Mouse (Mus musculus): Measurements from ENCODE around the gene Atxn10.
A peak's percentile ranks its signal among the peaks of the same experiment; 100 is the strongest.

Atxn10 gene

DNA sequence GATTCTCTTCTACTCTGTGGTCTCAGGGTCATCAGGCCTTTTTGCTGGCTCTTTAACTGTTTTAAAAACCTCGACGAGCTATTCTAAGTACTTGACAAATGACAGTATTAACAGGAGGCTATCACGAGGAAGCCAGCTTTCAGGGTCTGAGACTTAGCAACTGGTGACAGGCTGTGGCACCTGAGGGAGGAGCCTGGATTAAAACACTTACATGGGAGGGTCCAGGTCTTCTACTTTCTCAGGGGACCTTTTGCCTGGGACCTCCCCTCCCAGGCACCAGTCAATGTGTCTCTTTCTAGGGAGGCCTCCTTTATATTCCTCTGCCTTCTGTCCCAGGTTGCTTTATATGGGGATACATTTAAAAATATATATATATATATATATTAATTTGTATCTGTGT, 1.8 kb upstream of the Atxn10 start:
- DNase-seq (ENCODE audit: low spot score) = no peak

DNA sequence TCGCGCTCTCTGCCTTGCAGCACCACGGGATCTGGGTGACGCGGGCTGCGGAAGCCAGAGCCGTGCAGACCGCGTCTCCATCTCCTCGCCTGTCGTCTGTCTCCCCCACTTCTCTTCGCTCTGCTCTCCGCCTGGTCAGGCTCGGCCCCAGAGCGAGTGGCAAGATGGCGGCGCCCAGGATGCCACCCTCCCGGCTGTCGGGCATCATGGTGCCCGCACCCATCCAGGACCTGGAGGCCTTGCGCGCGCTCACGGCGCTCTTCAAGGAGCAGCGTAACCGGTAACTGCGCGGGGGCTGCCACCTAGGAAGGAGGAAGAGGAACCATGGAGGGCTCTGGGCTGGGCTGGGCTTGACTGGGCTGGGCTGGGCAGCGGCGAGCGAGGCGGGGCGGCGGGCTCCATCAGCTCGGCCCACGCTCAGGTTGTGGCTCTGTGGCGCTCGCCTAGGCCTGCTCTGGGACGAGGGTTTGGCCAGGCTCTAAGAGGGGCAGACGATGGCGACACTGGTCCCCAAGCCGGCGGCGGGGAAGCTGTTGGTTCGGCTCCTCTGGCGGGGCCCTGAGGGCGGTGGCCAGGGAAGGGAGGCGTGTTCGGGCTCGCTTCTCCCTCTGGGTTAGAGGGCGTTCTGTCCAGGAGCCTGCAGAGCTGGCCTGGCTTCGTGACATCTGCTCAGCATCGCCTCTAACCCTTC, 401 bp downstream of the Atxn10 start:
- DNase-seq (ENCODE audit: low spot score) = peak; percentile 66

DNA sequence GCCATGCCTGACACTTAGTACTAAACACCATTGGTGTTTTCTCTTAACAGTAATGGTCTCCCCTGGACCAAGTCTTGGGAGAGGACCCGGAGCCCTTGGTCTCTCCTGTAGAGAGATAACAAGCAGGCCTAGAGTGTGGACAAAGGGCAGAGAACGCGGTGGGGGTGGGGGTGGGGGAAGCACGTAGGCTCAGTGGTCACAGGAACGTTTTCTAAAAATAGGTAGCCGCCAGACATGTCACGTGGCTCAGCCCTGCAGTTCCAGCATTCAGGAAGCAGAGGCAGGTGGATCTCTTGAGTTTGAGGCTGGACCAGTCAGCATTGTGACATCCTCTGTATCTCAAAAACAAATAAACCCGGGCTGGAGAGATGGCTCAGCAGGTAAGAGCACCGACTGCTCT, 1.2 kb downstream of the Atxn10 start:
- no peak for DNase-seq (ENCODE audit: low spot score)

DNA sequence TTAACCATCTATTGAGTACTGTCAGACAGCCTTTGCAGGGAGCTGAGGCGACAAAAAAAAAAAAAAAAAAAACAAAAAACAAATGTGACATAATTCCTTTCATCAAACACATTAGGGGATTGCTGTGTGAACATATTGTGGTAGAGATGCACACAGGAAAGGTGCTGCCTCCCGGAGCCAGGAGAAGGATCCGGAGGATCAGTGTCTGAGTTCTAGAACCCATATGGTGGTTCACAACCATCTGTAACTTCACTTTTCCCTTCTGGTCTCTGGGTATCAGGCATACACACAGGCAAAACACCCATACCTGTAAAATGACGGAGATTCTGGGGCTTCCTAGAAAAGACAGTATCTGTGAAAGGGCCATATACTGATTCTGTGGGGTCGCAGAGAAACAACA, 1.9 kb downstream of the Atxn10 start:
- DNase-seq (ENCODE audit: low spot score) = no peak

DNA sequence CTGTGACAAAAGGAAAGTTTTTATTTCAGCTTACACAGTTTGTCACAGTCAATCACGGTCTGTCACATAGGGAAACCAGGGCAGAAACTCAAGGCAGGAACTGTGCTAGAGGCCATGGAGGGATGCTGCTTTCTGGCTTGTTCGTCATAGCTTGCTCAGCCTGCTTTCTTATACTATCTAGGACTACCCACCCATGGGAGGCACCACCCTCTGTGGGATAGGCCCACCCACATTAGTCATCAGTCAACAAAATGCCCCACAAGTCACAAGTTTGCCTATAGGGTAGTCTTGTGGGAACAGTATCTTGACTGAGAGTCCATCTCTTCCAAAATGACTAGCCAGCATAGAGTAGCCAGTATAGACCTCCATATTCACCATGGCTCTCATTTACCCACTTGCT, 6.2 kb downstream of the Atxn10 start:
- no peak for DNase-seq (ENCODE audit: low spot score)

DNA sequence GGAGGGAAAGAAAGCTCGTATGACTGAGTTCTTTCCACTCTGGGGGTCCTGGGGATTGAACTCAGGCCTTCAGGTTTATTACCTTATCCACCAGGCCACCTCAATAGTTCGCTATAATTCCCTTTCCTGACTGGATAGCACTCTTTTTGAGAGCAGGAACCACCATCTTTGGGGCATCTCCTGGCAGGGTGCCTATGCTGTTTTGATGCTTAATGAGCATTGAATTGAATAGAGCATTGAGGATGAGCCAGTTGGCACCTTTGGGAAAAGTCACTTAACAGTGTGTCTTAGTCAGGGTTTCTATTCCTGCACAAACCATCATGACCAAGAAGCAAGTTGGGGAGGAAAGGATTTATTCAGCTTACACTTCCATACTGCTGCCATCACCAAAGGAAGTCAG, 8.6 kb downstream of the Atxn10 start:
- DNase-seq (ENCODE audit: low spot score) = no peak

DNA sequence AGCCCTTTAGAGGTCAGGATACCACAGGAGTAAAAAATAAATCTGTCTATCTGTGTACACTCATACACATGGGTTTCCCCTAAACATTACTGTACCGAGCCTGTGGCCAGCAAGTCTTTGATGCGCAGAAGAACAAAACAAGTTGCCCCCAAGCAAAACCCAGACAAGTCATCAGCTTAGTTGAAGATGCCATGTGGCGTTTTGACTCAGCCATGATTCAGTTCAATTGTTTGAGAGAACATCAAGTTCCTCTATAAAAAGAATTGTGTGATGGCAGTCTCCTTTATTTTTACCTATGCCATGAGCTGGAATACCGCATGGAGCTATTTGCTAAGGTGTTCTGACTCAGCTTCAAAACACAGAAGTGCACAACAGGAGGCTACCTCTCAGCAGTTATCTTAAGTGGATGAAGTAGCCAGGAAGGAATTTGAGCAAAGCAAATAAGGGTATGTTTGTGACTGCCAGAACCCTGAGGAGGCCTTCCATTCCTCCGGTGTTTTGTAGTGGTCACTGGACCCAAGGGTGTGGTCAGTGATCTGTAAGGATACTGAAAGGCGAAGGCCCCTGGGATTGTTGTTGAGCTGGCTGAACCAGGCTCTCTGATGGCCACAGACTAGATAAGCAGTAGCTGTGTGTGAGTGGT, 11.1 kb downstream of the Atxn10 start:
- no peak for DNase-seq (ENCODE audit: low spot score)

DNA sequence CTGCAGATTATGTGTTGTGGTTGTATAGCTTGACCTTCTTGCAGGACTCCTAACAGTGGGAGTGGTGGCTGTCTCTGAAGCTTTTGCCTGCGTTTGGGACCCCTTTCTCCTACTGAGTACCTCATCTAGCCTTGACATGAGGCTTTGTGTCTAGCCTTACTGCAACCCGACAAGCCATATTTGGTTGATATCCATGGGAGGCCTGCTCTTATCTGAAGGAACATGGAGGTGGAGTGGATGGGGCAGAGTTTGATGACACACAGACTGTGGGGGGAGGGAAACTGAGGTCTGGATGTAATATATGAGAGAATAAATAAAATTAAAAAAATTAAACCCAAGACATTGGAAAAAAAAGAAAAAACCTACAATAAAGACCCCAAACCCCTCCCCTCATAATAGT, 14.1 kb downstream of the Atxn10 start:
- DNase-seq (ENCODE audit: low spot score) = no peak

DNA sequence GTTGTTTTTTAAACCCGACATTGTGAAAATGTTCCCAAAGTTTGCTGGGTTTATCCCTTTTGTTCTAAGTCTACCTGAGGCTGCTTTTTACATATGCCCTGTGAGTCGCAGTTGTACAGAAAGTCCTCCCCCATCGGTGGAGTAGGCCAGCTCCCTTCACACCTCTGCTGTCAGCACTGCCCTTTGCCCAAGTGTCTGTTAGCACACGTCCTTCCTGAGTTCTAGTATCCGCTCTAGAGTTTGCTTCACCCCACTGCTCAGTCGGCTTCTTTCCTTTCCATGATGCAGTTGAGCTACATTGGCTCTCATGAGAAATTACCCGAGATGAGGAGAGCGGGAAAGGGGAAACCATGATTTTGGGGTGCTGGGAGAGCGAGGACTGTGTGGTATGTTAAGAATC, 18.0 kb downstream of the Atxn10 start:
- no peak for DNase-seq (ENCODE audit: low spot score)

DNA sequence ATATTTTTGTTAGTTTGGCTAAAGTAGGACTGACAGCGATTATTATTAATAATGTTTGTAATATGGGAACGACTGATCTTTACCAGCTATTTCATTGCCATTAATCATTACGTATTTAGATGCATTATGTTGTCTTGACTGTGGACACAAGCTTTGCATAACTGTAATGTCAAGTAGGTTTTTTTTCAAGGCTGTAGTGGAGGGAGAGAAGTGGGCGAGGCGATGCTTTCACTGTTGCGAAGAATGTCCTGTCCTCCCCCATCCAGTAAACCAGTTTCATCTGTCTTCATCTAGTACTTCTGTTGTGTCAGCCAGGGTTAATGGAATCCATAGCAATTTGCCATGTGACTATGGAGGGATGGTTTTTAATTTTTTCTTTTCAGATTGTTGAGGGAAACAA, 20.1 kb downstream of the Atxn10 start:
- DNase-seq (ENCODE audit: low spot score) = no peak

DNA sequence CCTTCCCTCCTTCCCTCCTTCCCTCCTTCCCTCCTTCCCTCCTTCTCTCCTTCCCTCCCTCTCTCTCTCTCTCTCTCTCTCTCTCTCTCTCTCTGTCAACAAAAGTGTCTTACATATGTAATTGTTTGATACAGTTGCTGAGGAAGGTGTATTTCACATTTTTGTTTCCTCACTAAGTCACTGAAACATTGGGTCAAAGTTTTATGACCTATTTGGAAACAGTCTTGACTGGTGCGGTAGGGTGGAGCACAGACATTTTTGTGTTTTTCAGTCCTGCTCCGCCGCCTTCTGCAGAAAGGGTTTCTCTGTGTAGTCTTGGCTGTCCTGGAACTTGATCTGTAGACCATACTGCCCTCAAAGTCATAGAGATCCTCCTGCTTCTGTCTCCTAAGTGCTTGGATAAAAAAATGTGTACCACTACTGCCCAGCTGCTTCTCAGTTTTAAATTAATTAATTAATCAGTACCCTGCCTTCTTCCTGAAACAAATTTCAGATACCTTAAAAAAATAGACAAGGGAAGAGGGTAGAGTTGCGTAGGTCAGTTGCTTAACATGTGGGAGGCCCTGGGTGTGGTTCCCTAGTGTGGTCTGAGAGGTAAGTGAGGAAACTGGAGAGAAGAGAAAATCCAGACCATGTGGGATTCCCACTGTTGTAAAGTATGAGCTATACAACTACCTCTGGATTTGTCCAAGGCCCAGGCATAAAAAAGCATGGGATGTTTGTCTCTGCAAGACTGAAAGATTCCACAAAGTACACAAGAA, 21.6 kb downstream of the Atxn10 start:
- no peak for DNase-seq (ENCODE audit: low spot score)

DNA sequence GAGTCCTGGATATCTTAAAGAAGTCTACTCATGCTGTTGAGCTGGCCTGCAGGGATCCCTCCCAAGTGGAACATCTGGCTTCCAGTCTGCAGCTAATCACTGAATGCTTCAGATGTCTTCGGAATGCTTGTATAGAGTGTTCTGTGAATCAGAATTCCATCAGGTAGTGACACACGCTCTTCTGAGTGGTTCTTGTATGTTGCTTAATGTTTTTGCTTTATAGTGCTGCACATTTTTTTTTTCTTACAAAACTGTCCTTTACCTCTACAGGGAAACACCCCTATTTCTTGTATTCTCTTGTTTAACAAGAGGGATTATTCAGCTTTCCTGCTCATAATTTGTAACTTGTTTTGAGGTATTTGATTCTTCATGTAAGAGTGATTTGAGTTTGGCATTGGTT, 23.4 kb downstream of the Atxn10 start:
- DNase-seq (ENCODE audit: low spot score) = no peak

DNA sequence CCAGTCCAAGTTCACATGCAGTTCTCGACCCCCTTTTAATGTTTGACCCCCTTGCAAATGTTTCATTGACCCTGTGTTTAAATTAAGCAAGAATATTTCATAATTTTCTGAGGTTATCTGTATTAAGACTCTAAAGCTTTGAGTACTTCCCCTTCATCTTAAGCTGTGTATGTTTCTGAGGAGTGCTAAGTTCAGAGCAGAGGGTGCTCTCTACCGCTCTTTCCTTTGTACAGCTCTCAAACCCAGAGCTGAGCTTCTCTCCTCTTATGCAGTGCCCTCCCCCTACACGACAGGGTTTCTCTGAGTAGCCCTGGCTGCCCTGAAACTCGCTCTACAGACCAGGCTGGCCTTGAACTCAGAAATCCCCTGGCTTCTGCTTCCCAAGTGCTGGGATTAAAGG, 23.9 kb downstream of the Atxn10 start:
- no peak for DNase-seq (ENCODE audit: low spot score)

DNA sequence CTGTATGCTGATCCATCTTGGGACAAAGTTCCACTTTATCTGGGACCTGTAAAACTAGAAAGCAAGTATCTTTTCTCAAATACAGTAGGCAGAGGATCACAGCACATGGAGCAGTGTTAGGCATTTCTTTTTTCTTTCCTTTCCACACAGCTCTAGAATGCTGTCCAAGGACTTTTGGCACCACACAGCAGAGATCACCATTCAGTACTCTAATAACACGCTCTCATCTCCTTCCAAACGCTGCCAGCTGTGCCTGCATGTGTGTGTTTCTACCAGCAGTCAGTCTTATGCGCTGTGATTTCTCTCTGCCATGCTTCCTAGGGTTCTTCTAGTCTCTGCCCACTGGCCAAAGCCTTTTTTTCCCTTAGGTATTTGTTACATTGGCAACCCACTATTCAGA, 28.3 kb downstream of the Atxn10 start:
- no peak for DNase-seq (ENCODE audit: low spot score)

DNA sequence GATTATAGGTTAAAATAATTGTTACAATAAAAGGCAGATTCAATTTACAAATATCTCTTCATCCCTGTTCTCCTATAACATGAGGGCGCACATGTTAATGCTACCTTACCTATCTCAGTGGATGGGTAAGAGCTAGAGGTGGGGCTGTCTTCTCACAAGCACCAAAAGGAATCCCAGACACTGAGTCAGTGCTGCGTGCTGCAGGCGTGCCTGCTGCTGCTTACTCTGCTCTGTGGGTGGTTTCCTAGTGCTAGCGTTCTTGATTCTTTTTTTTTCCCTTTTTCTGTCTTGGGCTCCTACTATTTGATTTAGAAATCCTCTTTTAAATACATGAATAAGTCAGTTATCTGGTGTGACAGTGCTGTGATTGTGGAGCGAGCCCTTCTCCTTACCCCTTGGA, 30.9 kb downstream of the Atxn10 start:
- no peak for DNase-seq (ENCODE audit: low spot score)

DNA sequence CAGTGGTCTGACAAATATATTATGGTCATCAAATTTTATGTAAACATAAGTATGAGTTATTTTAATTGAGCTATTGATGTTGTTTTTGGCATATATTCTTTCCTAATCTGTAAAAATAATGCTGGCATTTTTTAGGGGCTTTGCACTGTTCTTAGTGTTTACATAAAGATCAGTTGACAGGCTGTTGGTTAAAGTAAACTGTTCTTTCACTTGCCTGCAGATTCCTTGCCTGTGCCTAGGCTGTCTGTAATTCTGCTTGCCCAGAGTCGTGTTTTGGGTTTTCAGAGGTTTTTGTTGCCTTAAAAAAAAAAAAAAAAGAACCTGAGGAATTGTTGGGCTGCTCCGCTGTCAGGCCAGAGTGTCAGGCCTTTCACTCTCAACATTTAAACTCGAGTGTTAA, 33.7 kb downstream of the Atxn10 start:
- DNase-seq (ENCODE audit: low spot score) = no peak

DNA sequence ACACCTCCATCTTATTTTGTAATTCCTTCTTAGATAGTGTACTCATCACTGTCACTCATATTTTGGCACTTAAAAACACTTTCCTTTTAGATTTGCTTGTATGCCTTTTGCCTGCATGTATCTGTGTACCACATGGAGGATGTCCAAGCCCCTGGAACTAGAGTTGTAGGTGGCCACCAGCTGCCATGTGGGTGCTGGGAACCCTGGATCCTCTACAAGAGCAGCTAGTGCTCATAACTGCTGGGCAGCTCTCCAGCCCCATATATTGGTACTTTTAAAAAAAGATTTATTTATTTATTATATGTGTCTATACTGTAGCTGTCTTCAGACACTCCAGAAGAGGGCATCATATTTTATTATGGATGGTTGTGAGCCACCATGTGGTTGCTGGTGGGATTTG, 37.1 kb downstream of the Atxn10 start:
- no peak for DNase-seq (ENCODE audit: low spot score)

DNA sequence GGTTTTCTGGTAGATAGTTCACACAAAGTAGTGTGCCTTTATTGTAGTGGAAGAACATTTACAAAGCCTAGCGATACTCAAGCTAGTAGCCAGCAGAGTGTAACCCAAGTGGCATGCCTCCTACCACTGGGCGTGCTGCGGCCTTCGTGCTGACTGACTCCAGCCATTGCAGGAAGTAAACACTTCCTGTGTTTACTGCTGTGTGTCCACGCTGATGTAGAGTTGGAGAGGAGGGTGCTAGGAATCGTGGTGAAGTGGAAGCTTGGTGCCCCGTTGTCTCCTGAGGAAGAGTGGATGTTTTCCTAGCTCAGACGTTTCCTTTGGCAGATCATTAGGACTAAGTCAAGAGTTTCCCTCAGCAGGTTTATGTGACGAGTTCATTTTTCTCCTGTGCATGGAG, 47.4 kb downstream of the Atxn10 start:
- no peak for DNase-seq (ENCODE audit: low spot score)

DNA sequence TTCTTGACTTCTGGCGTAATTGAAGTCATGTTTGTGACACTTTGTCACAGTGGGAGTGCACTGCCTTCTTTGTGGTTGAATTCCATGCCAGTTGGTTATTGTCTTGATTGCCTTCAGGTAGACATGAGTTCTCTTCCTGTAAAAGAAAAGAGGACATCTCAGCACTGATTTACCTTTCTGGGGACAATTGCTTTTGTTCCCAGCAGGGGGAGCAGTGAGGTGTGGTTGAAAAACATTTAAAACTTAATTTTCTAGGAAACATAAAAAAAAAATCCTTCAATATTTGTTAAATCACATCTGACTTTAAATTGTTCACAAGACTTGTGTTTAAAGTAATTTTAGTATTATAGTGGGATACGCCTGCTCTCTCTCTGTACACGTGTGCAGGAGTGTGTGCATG, 52.7 kb downstream of the Atxn10 start:
- no peak for DNase-seq (ENCODE audit: low spot score)

DNA sequence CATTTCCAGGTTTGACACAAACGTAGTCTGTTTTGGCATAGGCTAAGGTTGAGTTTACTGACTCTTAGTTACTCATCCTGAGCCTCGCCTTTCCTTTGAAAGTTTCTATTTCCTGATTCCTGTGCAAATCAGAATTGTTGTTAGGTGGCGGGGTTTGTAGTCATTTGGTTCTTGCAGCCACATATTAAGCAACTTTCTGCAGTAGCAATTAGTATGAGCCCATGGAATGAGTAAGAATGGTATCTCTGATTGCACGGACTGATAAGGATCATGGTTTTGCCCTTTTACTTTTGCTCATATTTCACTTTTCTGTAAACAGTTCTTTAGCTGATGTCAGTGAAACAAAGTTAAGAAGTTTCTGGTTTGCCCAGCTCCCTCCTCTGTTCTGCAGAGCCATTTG, 53.9 kb downstream of the Atxn10 start:
- no peak for DNase-seq (ENCODE audit: low spot score)

DNA sequence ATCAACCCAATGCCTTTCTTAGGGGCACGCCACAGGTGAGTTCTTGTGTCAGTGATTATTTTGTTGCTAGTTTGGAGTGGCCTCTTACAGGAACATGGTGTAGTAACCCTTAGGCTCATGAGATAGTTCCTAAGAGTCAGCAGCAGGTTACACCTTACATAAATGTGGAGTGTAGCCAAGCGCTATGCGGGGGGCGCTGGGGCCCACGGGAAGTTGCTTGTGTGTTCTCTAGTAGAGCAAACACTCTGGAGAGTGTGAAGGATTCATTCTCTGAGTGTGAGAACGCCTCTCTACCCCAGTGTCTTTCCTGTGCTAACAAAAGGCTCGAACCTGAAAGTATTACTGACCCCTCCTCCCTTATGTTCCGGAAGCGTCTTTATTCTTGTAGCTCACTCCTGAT, 59.3 kb downstream of the Atxn10 start:
- no peak for DNase-seq (ENCODE audit: low spot score)

DNA sequence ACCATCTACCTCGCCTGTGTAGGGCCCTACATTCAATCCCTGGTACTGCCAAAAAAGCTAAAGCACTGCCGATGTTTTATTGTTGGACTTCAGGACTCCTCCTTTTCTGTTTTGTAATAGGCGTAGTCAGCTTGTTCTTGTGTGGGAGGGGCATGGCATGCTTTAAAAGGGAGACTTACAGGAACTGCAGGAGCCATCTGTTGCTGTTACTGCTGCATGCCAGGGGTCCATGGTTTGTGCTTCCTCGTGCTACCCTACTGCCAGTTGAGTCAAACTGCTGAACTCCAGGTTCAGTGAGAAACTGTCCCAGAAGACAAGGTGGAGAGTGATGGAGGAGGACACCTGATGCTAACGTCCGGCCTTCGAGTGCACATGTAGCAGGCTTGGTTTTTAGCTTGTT, 65.9 kb downstream of the Atxn10 start:
- no peak for DNase-seq (ENCODE audit: low spot score)

DNA sequence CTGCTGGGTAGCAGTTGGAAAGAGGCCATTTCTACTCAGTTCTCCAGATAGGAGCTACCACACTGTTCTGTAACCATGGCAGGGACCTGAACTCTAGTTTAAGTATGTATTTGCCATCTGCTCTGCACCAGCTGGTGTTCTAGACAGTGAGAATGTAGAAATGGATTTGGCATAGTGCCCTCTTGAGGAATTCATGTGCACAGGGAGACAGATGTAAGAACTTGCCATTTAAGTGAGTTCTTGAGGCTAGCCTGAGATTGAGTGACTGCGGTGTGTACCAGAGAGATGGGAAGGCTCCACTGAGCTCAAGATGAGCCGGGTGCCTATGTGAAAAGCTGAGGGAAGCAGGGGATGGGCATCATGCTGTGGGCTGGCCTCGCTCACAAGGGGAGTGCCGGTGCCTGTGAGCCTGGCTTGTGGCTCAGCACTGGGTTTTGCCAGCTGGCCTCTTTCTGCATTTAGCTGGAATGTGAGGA, 67.2 kb downstream of the Atxn10 start:
- no peak for DNase-seq (ENCODE audit: low spot score)
